Mouse (Mus musculus) induced T-regulatory cell, adult 2 months (primary cell): ENCODE measurements around the gene Gm12258.
"Not testable (repeated sequence)": the region's sequence is repeated elsewhere in the genome, so short reads cannot be mapped to it uniquely, and the experiment has no call there.

Experiments
- DNase-seq: peaks from one replicate; pipeline ENCODE4 v3.0.0-alpha.2; 2012; ENCODE audit warnings: low read depth

The Gm12258 gene

GRCm38 (mm10) chr11:58846919-58847461 is at the start of gene Gm12258:
TSS of gene Gm12258 (plus strand) at chr11:58847158.
- peak; percentile 100 for DNase-seq

DNA sequence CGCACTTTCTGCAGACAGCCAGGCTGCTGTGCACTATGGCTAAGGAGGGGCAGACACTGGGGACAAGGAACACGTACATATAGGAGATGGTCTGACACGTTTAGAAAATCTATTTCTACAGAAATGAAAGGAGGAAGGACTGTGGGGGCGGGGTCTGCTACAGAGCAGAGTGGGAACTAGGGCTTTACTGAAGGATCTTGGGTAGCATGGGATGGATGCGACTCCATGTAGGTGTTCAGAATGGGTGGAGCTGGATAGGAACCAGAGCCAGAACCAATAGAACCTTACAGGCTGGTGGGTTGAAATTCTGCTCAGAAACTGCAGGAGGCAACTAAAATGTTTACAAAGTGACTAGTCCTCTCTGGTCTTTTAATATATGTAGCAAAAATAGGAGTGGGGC is 47.2 kb upstream of the Gm12258 start:
- no peak for DNase-seq

GRCm38 (mm10) chr11:58801558-58802228 is 45.3 kb upstream of the Gm12258 start, which contains the start of gene Fam183b:
TSS of gene Fam183b (minus strand) at chr11:58801960.
- peak; percentile 20 for DNase-seq

GRCm38 (mm10) chr11:58803871-58804270 is 43.1 kb upstream of the Gm12258 start:
- no peak for DNase-seq

- DNase-seq = no peak
Measured at GRCm38 (mm10) chr11:58804393-58804792, 42.6 kb upstream of the Gm12258 start.

GRCm38 (mm10) chr11:58812001-58812400 is 35.0 kb upstream of the Gm12258 start:
- peak; percentile 31 for DNase-seq

DNA sequence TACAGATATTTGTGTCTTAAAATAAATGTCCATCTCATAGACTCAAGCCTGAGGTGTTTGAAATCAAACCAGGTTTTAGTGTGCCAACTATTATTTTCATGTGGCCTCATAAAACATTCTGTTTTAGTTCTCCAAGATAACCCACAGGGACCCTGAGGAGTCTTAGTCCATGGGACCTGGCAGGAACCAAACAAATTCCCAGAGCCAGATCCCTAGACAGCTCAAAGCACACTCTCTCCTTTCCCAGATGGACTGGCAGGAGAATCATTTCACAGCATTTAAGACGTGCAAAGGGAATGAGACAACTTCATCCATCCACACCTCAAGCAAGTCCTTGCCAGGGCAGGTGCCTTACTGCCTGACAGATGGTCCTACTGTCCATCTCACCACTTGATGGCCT is 32.3 kb upstream of the Gm12258 start, which contains the start of gene Olfr313:
Gene Olfr313 (plus strand): TSS at position 301 of the 400 bp plus-strand sequence.
- DNase-seq = not testable (repeated sequence)

GRCm38 (mm10) chr11:58815676-58816075 is 31.3 kb upstream of the Gm12258 start:
- no peak for DNase-seq

- not testable (repeated sequence) for DNase-seq
Measured at GRCm38 (mm10) chr11:58828937-58829336, 18.0 kb upstream of the Gm12258 start, which contains the start of gene Olfr312. TSS of gene Olfr312 (plus strand) at chr11:58829237.

DNA sequence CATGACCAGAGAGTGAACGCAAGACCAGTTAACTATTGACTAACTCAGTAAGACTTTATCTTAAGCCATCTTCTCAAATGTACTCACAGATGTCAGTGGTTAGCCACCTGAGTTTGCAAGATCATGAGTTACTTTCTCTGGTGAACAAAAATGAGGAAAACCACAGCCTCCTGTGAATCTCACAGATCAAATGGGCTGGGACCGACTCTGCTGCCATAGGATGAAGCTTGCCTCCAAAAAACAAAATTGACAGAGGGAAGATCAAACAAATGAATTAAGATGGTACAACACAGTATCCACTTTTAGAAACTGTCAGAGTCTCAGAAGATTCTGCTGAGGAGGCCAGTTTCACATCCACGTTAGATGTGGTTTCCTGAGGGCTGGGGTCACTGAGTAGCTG is 17.2 kb upstream of the Gm12258 start:
- no peak for DNase-seq

- DNase-seq = not testable (repeated sequence)
Measured at GRCm38 (mm10) chr11:58832541-58832940, 14.4 kb upstream of the Gm12258 start.

DNA sequence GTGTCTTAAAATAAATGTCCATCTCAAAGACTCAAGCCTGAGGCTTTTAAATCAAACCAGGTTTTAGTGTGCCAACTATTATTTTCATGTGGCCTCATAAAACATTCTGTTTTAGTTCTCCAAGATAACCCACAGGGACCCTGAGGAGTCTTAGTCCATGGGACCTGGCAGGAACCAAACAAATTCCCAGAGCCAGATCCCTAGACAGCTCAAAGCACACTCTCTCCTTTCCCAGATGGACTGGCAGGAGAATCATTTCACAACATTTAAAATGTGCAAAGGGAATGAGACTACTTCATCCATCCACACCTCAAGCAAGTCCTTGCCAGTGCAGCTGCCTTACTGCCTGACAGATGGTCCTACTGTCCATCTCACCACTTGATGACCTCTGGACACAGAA is 8.0 kb upstream of the Gm12258 start, which contains the start of gene Olfr311:
Gene Olfr311 (plus strand): TSS at position 301 of the 400 bp plus-strand sequence.
- not testable (repeated sequence) for DNase-seq

DNA sequence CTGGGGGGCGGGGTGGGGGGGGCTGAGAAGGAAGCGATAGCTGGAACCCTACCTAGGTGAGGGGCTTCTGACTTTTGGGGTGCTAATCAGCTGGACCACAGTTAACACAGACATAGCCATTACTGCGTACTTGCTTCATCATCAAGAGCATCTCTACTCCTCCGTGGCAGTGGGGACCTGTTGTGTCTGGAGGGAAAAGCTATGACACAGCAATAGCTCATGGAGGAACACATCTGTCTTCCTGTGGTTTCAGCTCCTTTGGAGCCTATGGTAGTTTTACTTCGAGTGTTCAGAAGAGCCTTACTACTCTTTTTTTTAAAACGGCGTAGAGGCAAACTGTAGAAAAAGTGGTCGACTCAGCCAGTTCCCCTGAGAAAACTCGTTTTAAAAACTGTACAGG is 678 bp downstream of the Gm12258 start:
- DNase-seq = no peak

DNA sequence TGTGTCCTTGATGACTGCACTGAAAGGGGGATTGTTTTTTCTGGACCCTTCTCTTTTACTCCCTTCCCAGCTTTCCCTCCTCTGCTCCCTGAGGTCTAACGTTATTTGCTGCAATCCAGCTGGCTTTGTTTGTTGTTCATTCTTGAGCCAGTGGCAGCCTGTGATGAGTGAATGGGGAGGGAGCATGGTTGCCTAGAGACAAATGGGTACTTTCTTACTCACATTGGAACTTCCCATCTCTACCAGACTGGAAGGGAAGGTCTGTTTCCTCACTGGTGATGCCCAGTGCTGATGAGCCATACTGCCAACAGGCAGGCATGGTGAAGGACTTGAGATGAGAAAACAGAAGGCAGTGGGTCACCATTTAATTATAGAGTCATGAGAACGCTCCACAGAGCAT is 2.8 kb downstream of the Gm12258 start:
- no peak for DNase-seq

DNA sequence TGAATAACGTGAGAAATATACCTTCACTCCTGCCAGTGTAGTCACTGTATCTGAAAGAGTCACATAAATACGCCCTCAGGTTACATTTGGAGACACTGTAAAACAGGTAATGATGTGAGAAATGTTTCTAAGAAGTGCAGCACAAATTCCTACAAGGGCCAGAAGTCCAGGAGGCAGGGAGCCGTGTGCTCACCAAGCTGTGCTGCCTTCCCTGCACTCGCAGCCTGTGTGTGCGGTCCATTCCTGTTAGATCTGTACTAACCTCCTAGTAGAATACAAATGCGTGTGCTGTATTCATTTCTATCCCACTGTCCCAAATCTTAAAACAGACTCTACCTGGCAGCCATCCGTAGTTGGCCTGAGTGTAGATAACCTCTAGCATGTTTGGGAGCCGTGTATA is 13.8 kb downstream of the Gm12258 start:
- no peak for DNase-seq

DNA sequence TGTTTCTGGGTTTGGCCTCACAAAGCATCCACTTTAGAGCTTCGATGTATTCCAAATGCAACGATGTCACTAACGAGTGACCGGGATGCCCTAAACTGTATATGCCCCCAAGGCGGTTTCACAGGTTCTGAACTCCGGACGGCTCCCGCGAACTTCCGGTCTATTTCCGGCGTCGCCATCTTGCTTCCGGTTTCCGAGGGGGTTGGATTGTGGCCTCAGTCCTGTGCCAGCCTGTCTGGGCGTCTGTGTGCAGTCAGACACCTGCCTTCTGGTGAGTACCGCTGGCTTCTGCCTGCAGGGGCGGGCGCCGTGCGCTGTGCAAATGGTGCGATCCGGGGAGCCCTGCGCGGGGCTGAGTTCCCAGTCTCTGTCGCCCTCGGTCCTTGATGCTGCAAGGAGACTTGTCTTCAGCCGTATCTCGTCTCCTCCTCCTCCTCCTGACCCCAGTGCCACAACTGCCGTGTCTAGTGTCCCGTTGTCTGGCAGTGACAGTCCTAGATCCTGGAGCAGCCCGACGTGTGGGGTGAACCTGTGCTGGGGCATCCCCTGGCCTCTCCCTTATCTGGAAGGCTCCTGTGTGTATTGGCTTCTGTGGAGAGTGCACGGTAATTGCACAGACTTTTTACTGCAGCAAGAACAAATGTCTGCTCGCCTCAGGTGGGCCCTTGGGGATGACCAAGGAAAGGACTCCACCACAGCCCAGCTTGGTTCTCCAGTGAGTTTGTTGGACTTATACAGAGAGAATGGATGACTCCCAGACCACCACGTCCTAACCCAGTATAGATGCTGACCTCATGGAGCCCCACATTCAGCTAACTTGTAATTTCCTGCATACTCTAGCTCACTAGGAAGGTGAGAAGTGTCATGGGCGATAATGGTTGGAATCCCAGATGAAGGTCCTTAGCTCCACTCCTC is 20.3 kb downstream of the Gm12258 start, which contains the start of gene 2810021J22Rik:
Gene 2810021J22Rik (plus strand): TSS at position 178 of the 915 bp plus-strand sequence.
- DNase-seq = peak; percentile 92

- no peak for DNase-seq
Measured at GRCm38 (mm10) chr11:58867954-58868330, 21.0 kb downstream of the Gm12258 start.

DNA sequence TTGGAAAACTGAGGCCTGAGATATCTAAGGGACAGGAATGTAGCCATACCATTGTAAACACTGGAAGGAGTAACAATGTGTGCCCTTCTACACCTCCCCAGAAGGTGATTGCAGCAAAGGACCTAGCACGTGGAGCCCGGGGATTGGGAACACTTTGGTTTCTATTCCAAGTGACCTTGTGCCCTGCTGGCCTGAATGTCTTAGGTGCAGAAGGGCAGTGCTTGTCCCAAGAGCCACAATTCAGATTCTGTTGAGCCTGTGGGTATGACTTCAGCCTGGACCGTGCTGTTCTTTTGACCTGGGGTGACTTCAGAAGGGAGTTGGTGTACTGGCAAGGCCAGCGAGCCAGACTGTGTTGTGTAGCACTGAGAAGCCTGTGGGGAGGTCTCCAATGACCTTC is 24.0 kb downstream of the Gm12258 start:
- DNase-seq = no peak

GRCm38 (mm10) chr11:58883756-58884155 is 36.8 kb downstream of the Gm12258 start:
- no peak for DNase-seq

- no peak for DNase-seq
Measured at GRCm38 (mm10) chr11:58890511-58890910, 43.6 kb downstream of the Gm12258 start.

- DNase-seq = no peak
Measured at GRCm38 (mm10) chr11:58894456-58894855, 47.5 kb downstream of the Gm12258 start.

- no peak for DNase-seq
Measured at GRCm38 (mm10) chr11:58897485-58897884, 50.5 kb downstream of the Gm12258 start.
